Mouse (Mus musculus): ENCODE results near the gene Rnase4.

DNA sequence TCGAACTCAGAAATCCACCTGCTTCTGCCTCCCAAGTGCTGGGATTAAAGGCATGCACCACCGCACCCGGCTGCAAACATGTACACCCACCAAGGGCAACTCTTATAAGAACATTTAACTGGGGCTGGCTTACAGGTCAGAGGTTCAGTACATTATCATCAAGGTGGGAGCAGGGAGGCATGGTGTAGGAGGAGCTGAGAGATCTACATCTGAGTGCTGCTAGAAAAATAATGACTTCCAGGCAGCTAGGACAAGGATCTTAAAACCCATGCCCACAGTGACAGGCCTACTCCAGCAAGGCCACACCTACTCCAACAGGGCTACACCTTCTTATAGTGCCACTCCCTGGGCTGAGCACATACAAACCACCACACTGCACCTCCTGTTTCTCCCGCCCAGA lies 5.0 kb upstream of the Rnase4 start:
- TF ChIP-seq CTCF (conservative IDR thresholded peaks at IDR 0.05; ENCODE audit: insufficient read depth, insufficient read length, low read depth, low read length) (no peak), POLR2A (IDR thresholded peaks at IDR 0.05; ENCODE audit: low read depth, low read length) (no peak)
